Mouse (Mus musculus) left cerebral cortex, postnatal 25 days (tissue): ENCODE measurements around the gene Nobox. TPM values are rescaled to one million over a fixed set of nuclear protein-coding genes. Genes with fewer than 3 reads are reported as not detected.

Experiments
- DNase-seq, 2 experiments: peaks; one replicate each; pipeline ENCODE4 v3.0.0; 2022; ENCODE audit warnings: low spot score in 2 of 2, mixed read lengths in 1 of 2
- intact Hi-C: fragments of 180-260 bp; cut with DNase I; formaldehyde crosslinking; loops from one replicate; pipeline ENCODE4 v1.15.1; 2025
- total RNA-seq, 2 experiments: library from RNA; stranded (reverse); gene quantifications; 2 replicates each; pipeline ENCODE4 v1.2.3; 2021

Nobox gene
- total RNA-seq, 2 experiments from 2014 or later = not detected

DNA sequence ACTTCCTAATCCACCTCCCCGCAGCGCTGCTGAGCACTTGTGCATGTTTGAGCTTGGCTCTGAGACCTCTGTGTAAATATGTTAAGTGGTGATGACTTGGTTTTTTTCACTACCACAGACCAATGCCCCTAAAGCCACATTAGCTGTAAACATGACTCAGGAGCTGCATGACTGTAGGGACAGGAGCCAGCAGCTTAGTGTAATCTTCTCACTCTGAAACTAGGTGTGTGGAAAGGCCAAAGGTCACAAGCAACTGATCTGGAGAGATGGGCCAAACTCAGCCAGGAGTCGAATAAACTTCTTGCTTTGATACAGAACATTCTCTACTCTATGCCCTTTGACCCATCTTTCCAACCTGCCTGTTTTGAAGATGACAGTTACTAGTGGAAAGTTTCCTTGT lies 17.3 kb downstream of the Nobox start:
- DNase-seq = no peak
- intact Hi-C loops = loop anchor here (10.0 kb wide), 2 partner anchors 427 to 657 kb away; no protein-coding TSS in a partner anchor

DNA sequence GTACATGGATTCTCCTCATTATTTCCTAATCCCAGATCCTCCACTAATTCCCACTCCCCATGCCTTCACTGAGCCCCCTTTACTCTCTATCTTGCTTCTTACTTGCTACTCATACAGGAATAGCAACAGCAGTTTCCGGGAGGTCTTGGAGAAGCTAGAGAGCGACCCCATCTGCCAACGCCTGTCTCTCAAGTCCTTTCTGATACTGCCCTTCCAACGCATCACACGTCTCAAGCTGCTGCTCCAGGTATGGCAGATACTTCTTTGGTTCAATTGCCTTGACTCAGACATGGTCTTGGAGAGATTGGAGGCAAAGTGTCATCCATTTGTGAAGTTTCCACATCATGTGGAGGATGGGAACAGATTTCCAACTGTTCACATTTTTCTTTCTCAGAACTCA lies 28.9 kb downstream of the Nobox start:
- intact Hi-C loops = no loop called here
- no peak for DNase-seq

GRCm38 (mm10) chr6:43278247-43278646 lies 31.1 kb downstream of the Nobox start:
- intact Hi-C loops = no loop called here
- DNase-seq = peak in 1 of 2 experiments; percentile 36

DNA sequence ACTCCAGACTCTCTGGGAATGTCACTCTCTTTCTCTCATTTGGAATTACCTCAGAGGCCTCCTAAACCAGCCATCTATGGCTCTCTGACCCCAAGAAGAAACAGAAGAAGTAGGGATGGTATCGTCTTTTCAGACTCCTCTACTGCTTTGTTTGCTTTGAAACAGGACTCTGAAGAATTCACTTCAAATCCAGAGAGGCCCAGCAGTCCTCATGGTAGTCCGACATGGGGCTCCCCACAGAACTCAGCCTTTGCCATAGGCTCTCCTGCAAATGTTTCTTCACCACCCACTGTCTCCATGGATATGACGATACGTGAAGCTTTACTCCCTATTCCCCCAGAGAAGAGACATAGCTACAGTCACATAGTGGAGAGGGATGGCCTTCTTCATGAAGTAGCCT lies 35.2 kb downstream of the Nobox start:
- intact Hi-C loops = no loop called here
- DNase-seq = no peak

GRCm38 (mm10) chr6:43272597-43272996 lies 36.8 kb downstream of the Nobox start:
- DNase-seq = no peak
- intact Hi-C loops = no loop called here

GRCm38 (mm10) chr6:43266356-43266755 lies 43.0 kb downstream of the Nobox start:
- intact Hi-C loops = no loop called here
- no peak for DNase-seq

- no peak for DNase-seq
- intact Hi-C loops = no loop called here
Measured at GRCm38 (mm10) chr6:43265363-43266041, 43.9 kb downstream of the Nobox start, which contains the start of gene Arhgef5. Arhgef5 (plus strand) TSS chr6:43265582.

- intact Hi-C loops = loop anchor here (1.0 kb wide), 1 partner anchor 17 kb away; no protein-coding TSS in a partner anchor
- no peak for DNase-seq
Measured at GRCm38 (mm10) chr6:43260756-43261155, 48.6 kb downstream of the Nobox start.

DNA sequence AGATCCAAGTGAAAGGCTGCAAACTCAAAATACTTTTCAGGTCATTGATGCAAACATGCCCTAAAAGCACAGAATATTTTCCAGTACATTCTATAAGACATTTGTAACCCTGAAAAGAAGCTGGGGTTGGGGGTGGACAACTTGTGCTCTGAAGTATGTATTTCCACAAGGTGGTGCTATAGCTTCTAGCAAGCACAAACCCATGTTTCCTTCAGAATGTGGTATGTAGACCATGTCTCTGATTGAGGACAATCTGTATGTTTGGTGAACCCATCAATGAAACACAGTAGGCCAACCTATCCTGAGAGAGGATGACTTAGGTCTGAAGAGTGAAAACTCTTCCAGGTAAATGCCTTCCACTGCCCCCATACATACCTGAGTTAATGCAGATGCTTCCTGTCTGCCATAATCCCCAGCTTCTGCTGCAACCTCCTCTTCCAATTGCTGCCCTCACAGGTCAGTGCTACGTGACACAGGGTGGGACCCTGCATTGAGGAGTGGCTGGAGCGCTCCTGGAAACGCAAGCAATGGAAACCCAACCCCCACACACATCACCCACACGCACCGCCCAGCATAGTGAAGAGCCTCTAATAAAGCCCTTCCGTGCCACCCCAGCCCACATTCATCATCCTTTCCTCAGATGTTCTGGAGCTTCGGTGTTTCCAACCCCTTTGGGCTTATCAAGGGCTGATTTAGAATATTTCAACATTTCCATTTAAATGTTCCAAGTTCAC lies 55.0 kb downstream of the Nobox start:
- intact Hi-C loops = loop anchor here (2.0 to 10.0 kb wide), 2 partner anchors 42 to 80 kb away; no protein-coding TSS in a partner anchor
- DNase-seq = peak in 1 of 2 experiments; percentile 18

Other genes with a start within 250 kb of the Nobox start
- gene Olfr441, start 203.2 kb downstream of the Nobox start, total RNA-seq = not detected
- not detected for gene Olfr237-ps1, start 163.0 kb downstream of the Nobox start, total RNA-seq
- not detected for gene Olfr437, start 146.3 kb downstream of the Nobox start, total RNA-seq
- gene Olfr13, start 137.4 kb downstream of the Nobox start, total RNA-seq = not detected
- not detected for gene Olfr435, start 112.4 kb downstream of the Nobox start, total RNA-seq
- not detected for gene Olfr434, start 96.5 kb downstream of the Nobox start, total RNA-seq
- gene Olfr47, start 78.0 kb downstream of the Nobox start, total RNA-seq = not detected
- gene Arhgef5, start 44.0 kb downstream of the Nobox start, total RNA-seq = 1 to 10 TPM; 2.6 to 3.4 TPM